Mouse (Mus musculus) inflammation-experienced regulatory T-cells, adult 6 months (primary cell): Measurements from ENCODE around the gene Dcp1b. TPM values are rescaled to one million over a fixed set of nuclear protein-coding genes. Genes with fewer than 3 reads are reported as not detected.

ENCODE experiments used
- ATAC-seq: one replicate; pipeline ENCODE4 v1.8.0; 2017
- polyA plus RNA-seq, 3 experiments: library from polyadenylated mRNA; unstranded; fragments of 100-300 nt; shearing (Covaris generic); gene quantifications; one replicate each; pipeline ENCODE4 v1.2.1; 2017

Gene Dcp1b
- 10 to 100 TPM; 15.7 to 16.9 (median 15.8) TPM for polyA plus RNA-seq

GRCm38 (mm10) chr6:119175078-119175853 is at the start of gene Dcp1b:
TSS of gene Dcp1b (plus strand) at chr6:119175253.
- ATAC-seq = peak; percentile 92

DNA sequence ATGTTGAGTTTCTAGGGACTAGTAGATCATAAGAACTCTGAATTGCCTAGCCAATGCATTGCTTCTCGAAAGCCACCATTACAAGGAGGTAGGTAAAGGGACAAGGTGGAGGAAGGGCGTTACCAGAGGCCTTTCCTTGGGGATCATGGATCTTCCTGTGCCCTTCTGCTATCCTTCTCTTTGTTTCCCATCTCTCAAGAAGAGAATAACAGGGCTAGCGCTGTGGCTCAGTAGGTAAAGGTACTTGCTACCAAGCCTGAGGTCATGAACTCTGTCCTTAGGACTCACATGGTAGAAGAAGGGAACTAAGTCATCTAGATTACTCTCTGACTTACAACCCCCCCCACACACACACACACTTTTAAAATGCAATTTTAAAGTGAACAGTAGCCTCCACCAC is 48.1 kb upstream of the Dcp1b start:
- no peak for ATAC-seq

DNA sequence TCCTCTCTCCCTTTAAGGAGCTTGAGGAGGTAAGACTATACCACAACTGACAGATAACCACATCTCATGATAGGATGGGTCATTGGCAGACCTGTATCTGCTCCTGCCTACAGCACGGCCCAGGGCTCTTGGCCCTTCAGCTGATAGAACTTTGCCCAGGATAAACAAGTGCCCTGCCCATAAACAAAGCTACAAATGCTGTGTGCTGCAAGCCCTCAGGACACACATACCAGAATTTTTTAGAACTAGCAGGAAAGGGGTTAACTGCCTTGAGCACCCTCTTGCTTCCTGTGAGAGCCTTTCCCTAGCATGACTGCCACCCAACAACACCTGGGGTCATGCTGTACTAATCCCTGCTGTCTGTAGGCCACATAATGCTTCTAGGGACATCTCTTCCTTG is 47.0 kb upstream of the Dcp1b start:
- no peak for ATAC-seq

- ATAC-seq = no peak
Measured at GRCm38 (mm10) chr6:119128521-119128920, 46.5 kb upstream of the Dcp1b start.

- ATAC-seq = no peak
Measured at GRCm38 (mm10) chr6:119129664-119130063, 45.4 kb upstream of the Dcp1b start.

GRCm38 (mm10) chr6:119132111-119132735 is 42.8 kb upstream of the Dcp1b start:
- no peak for ATAC-seq

- ATAC-seq = no peak
Measured at GRCm38 (mm10) chr6:119132863-119133262, 42.2 kb upstream of the Dcp1b start.

GRCm38 (mm10) chr6:119137768-119138167 is 37.3 kb upstream of the Dcp1b start:
- no peak for ATAC-seq

DNA sequence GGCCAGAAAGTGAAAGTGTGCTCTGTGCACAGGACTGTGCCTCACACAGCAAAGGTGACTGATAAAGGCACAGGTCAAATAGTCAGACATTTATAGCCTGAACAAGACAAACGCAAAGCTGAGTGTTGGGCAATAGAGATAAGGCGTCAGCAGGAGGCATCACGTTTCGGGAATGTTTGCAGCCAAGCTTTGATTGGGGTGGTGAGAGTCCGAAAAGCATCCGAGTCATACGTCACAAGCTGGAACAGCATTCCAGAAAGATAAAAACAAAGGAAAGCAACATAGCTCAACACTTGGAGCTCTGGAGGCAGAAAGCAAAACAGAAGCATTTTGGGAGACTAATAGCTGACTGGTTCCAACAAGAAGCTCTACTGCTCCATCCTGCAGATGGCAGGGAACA is 35.5 kb upstream of the Dcp1b start:
- ATAC-seq = no peak

GRCm38 (mm10) chr6:119145109-119145508 is 29.9 kb upstream of the Dcp1b start:
- ATAC-seq = no peak

- no peak for ATAC-seq
Measured at GRCm38 (mm10) chr6:119165677-119166076, 9.4 kb upstream of the Dcp1b start.

GRCm38 (mm10) chr6:119174307-119175074 is 562 bp upstream of the Dcp1b start:
- no peak for ATAC-seq

DNA sequence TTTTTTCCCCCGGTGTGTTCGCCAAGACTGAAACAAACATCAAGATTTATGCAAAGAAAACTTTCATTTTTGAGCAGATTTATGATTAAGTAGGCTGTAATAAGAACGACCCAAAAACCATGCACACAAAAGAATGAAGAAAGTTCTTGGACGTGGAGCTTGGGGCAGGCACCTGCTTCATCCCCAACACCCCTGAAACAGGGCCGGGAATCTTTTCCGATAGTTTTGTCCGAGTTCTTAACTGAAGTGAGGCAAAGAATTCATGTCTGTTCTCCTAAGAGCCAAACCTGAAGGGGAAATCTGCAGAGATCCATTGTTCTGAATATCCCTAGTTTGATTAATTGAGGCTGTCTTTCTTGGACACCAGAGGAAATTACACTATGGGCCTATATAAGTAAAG is 1.1 kb downstream of the Dcp1b start:
- no peak for ATAC-seq

DNA sequence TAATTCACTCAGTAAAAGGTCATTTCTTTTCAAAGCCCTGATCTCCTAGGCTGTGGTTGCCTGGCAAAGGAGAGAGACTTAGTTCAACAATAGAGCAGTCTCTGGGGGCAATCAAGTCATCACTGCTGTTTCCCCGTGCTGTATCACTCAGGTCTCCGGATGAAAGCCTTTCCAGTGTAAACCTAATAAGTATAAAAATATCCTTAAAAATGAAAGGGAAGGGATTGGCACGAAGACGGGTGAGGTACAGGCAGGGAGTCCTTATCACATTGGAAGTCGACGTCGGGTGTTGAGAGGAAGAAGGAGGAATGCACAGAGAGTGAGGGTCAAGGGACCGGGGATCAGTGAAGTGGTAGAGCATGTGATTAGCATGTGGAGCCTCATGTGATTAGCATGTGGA is 2.0 kb downstream of the Dcp1b start:
- no peak for ATAC-seq

DNA sequence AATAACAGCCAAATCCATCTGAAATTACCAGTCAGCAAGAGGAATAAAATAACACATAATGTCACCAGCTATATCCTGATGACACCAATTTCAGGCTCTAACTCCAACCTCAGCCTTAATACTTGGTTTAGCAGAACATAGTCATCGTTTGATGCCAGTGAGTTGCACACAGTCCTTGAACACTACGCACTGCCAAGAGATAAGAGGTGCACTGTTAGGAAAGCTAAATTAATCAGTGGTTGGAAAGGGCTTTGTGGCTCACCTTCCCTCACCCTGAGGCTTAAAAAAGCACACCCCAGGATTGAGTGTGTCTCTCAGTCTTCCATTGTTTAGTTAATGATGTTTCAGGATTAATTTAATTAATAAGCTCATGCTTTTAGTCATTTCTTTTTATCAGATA is 5.1 kb downstream of the Dcp1b start:
- no peak for ATAC-seq

- ATAC-seq = no peak
Measured at GRCm38 (mm10) chr6:119182211-119182610, 7.2 kb downstream of the Dcp1b start.

- no peak for ATAC-seq
Measured at GRCm38 (mm10) chr6:119183781-119184180, 8.7 kb downstream of the Dcp1b start.

DNA sequence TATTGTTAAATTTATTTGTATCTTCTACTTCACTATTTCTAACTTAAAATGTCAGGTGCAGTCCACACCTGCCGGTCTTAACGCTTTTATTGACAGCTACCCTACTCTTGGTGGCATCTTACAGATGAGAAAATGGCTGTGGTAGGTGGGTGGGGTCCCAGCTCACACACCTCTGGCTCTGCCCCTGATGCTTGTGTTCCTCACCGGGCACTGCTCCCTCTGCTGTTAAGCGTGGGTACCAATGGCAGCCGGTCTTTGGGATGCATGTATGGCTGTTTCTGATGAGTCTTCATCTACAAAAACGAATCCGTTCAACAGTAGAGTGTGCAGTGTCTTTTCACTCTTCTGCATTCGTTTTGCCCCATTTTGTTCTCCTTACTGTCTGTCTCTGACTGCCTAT is 11.6 kb downstream of the Dcp1b start:
- ATAC-seq = no peak

GRCm38 (mm10) chr6:119187631-119188030 is 12.6 kb downstream of the Dcp1b start:
- ATAC-seq = no peak

DNA sequence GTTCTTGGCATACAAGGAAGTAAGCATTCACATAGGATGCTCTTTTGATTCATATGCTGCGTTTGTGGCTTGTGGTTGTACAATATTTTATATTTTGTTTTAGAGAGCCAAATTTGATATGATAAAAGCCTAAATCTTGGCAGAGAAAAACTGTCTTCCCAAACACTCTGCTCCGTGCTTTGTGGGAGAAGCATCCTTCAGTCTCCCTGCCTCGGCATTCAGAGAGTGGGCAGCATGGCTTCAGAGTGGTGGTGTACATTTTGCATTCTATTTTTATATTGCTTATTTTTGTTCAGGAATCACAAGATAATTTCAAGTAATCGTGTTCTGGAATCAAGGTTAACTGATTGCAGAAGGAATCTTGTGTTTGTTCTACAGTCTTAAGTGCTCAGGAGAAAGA is 16.4 kb downstream of the Dcp1b start:
- no peak for ATAC-seq

DNA sequence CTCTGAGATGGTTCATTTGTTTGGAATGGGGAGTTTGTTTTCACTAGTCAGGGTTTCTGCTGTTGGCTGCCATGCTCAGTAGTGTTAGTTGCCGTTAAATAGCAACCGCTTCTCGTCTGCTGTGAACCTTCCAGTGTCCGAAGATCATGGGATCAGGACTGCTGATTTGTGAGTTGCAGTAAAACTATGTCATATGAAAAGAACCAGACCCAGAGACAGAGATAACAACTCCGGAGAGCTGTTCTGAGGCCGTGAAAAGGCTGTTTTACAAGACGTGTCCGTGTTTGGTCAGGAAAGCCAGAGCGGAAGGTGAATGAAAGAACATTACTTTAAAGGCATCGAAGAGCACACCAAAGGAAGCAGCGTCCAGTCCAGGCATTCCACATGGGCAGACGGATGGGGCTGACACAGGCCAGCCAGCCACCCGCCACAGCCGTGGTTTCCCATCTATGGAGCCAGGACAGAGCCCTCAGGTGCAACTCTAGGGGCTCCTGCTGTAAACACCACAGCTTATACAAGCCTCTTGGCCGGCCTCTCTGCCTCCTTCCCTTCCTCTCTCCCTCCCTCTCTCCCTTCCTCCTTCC is 18.6 kb downstream of the Dcp1b start:
- ATAC-seq = no peak

DNA sequence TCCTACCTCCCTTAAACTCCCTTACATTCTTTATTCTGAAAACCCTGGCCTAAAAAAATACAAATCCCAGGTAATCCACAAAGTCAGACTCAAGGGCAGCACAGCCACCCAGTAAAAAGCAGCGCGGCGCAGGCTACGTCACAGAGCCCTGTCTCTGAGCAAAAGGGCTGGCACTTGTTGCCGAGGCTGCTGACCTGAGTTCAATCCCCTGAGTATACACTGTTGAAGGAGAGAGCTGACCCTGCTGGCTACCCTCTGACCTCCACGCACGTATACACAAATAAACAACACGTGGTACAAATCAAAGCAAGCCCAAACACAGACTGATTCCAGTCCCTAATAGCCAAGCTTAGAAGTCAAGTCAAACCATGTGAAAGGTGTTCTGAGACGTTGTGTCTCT is 19.1 kb downstream of the Dcp1b start:
- ATAC-seq = no peak

DNA sequence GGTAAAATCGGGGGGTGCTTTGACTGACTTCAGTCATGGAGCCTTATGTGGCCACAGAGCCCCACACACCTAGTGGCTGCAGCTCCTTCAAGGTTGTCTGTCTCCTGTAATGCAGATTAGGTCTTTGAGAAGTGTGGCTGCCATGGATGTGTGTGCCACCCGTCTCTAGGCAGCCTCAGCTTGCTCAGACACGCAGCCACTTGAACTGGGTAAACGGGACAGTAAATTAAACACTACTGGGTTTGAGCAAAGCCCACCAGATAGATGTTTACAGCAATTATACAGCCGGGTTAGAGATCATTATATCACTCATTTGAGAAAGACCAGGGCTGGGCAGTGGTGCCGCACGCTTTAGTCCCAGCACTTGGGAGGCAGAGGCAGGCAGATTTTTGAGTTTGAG is 19.5 kb downstream of the Dcp1b start:
- ATAC-seq = no peak
